Mouse (Mus musculus): ENCODE data around the gene Timm29. TPM values are rescaled to one million over a fixed set of nuclear protein-coding genes. Genes with fewer than 3 reads are reported as not detected.

The Timm29 gene
- polyA plus RNA-seq (2014; fragmentation: Illumina TruSeq; extraction: RNeasy Lipid Tissue Mini Kit (QIAGEN cat#74804); ENCODE audit: low read depth, low replicate concordance) = 34.9 TPM

GRCm38 (mm10) chr9:21592703-21593121 is at the start of gene Timm29, which contains the start of gene Yipf2:
Gene Timm29, plus strand, starts transcription at chr9:21592722.
Gene Yipf2, minus strand, starts transcription at chr9:21592828.

GRCm38 (mm10) chr9:21546789-21547074 is 45.8 kb upstream of the Timm29 start, which contains the start of gene Carm1:
Gene Carm1, plus strand, starts transcription at chr9:21546894.

GRCm38 (mm10) chr9:21615617-21616231 is 23.2 kb downstream of the Timm29 start, which contains the start of gene Smarca4:
Gene Smarca4, plus strand, starts transcription at chr9:21616169.

Other genes with a start within 250 kb of the Timm29 start
- 44.6 TPM for gene Ilf3, start 224.9 kb upstream of the Timm29 start, polyA plus RNA-seq (2014; fragmentation: Illumina TruSeq; extraction: RNeasy Lipid Tissue Mini Kit (QIAGEN cat#74804); ENCODE audit: low read depth, low replicate concordance)
- gene Qtrt1, start 180.9 kb upstream of the Timm29 start, polyA plus RNA-seq (2014; fragmentation: Illumina TruSeq; extraction: RNeasy Lipid Tissue Mini Kit (QIAGEN cat#74804); ENCODE audit: low read depth, low replicate concordance) = 10.2 TPM
- gene Dnm2, start 167.8 kb upstream of the Timm29 start, polyA plus RNA-seq (2014; fragmentation: Illumina TruSeq; extraction: RNeasy Lipid Tissue Mini Kit (QIAGEN cat#74804); ENCODE audit: low read depth, low replicate concordance) = 77.4 TPM
- gene Tmed1, start 82.5 kb upstream of the Timm29 start, polyA plus RNA-seq (2014; fragmentation: Illumina TruSeq; extraction: RNeasy Lipid Tissue Mini Kit (QIAGEN cat#74804); ENCODE audit: low read depth, low replicate concordance) = 25.3 TPM
- 5.3 TPM for gene AB124611, start 66.5 kb upstream of the Timm29 start, polyA plus RNA-seq (2014; fragmentation: Illumina TruSeq; extraction: RNeasy Lipid Tissue Mini Kit (QIAGEN cat#74804); ENCODE audit: low read depth, low replicate concordance)
- gene Carm1, start 45.8 kb upstream of the Timm29 start, polyA plus RNA-seq (2014; fragmentation: Illumina TruSeq; extraction: RNeasy Lipid Tissue Mini Kit (QIAGEN cat#74804); ENCODE audit: low read depth, low replicate concordance) = 34.6 TPM
- gene Yipf2, start 106 bp downstream of the Timm29 start, polyA plus RNA-seq (2014; fragmentation: Illumina TruSeq; extraction: RNeasy Lipid Tissue Mini Kit (QIAGEN cat#74804); ENCODE audit: low read depth, low replicate concordance) = 67.9 TPM
- 40.6 TPM for gene Smarca4, start 23.4 kb downstream of the Timm29 start, polyA plus RNA-seq (2014; fragmentation: Illumina TruSeq; extraction: RNeasy Lipid Tissue Mini Kit (QIAGEN cat#74804); ENCODE audit: low read depth, low replicate concordance)
- 20.8 TPM for gene Ldlr, start 130.8 kb downstream of the Timm29 start, polyA plus RNA-seq (2014; fragmentation: Illumina TruSeq; extraction: RNeasy Lipid Tissue Mini Kit (QIAGEN cat#74804); ENCODE audit: low read depth, low replicate concordance)
- 2.0 TPM for gene Spc24, start 167.6 kb downstream of the Timm29 start, polyA plus RNA-seq (2014; fragmentation: Illumina TruSeq; extraction: RNeasy Lipid Tissue Mini Kit (QIAGEN cat#74804); ENCODE audit: low read depth, low replicate concordance)
- 19.9 TPM for gene Kank2, start 206.0 kb downstream of the Timm29 start, polyA plus RNA-seq (2014; fragmentation: Illumina TruSeq; extraction: RNeasy Lipid Tissue Mini Kit (QIAGEN cat#74804); ENCODE audit: low read depth, low replicate concordance)
- 3.0 TPM for gene Angptl8, start 242.8 kb downstream of the Timm29 start, polyA plus RNA-seq (2014; fragmentation: Illumina TruSeq; extraction: RNeasy Lipid Tissue Mini Kit (QIAGEN cat#74804); ENCODE audit: low read depth, low replicate concordance)